Mouse (Mus musculus): ENCODE measurements around the gene Pde4b.

- TF ChIP-seq TCF12 (IDR thresholded peaks at IDR 0.05; ENCODE audit: insufficient read depth, poor library complexity, severe bottlenecking) (no peak), POLR2A (IDR thresholded peaks at IDR 0.05; ENCODE audit: insufficient read length, low read depth) (no peak), TCF3 (IDR thresholded peaks at IDR 0.05; ENCODE audit: insufficient read length, low read depth) (no peak), MAX (IDR thresholded peaks at IDR 0.05; ENCODE audit: low read depth) (no peak), POLR2AphosphoS2 (IDR thresholded peaks at IDR 0.05; ENCODE audit: insufficient read length, low read depth) (no peak), MYOD1 (IDR thresholded peaks at IDR 0.05; ENCODE audit: control insufficient read depth in 1 of 3, insufficient read length in 2 of 3, low read depth in 2 of 3) (no peak), CEBPB (IDR thresholded peaks at IDR 0.05; ENCODE audit: insufficient read depth, poor library complexity, severe bottlenecking) (no peak), USF1 (IDR thresholded peaks at IDR 0.05; ENCODE audit: low read depth) (no peak), E2F4 (IDR thresholded peaks at IDR 0.05; ENCODE audit: insufficient read depth) (no peak), MYOG (IDR thresholded peaks at IDR 0.05; ENCODE audit: control insufficient read depth in 1 of 3, insufficient read depth in 1 of 3, insufficient read length in 2 of 3, low read depth in 2 of 3) (no peak)
These were observed 420.4 kb downstream of the Pde4b start for GRCm38 (mm10) chr4:102507753-102508152.

Data from myocyte (in vitro differentiated cells).